21 mouse cellular contexts compared by ENCODE assay signal in genomic region chr2:7236452-7236851, GRCm38 (mm10).
"Had no signal": no experiment of that assay in that cellular context is flagged by ENCODE, and none has a peak within 500 bp of the region (broad histone marks: within the 10 kb centered on the region; RNA-seq: fewer than 3 reads in every experiment).

No protein-coding gene starts in this region.

- H3K27me3 ChIP-seq: midbrain, embryonic 12.5 days; neural tube, embryonic 13.5 days; neural tube, embryonic 15.5 days; stomach, embryonic 15.5 days had no signal

- ATAC-seq: midbrain, embryonic 16.5 days had no signal

- DNase-seq: lung, adult 18-20 months; lung, embryonic 14.5 days; lung, postnatal 10 days; lung, postnatal 4 days; midbrain, embryonic 14.5 days; retina, postnatal 1 day; right cerebral cortex, adult 18-20 months; right cerebral cortex, postnatal 14 days; right cerebral cortex, postnatal 4 days; spleen, adult 18-20 months; thymus, adult 2 months; thymus, postnatal 25 days; thymus, postnatal 4 days had no signal

- H3K4me3 ChIP-seq: midbrain, embryonic 10.5 days; midbrain, embryonic 12.5 days; myocyte; neural tube, embryonic 13.5 days; neural tube, embryonic 15.5 days; stomach, embryonic 15.5 days had no signal

- H3K27ac ChIP-seq: midbrain, embryonic 10.5 days; midbrain, embryonic 12.5 days; neural tube, embryonic 13.5 days; neural tube, embryonic 15.5 days; stomach, embryonic 15.5 days; stomach, postnatal 0 days had no signal
